Mouse (Mus musculus) embryonic facial prominence, embryonic 15.5 days (tissue): ENCODE measurements around the gene Sirt2. TPM values are rescaled to one million over a fixed set of nuclear protein-coding genes. Genes with fewer than 3 reads are reported as not detected.

Source experiments
- polyA plus RNA-seq: library from polyadenylated mRNA; unstranded; fragments of >200 nt; fragmentation: Nextera tagmentation; extraction: Ambion mirVana; gene quantifications from 2 replicates; pipeline ENCODE4 v1.2.1, GENCODE M21; 2015

The Sirt2 gene
- polyA plus RNA-seq, 1 experiment from 2014 or later, result 89.4 TPM

Other genes with a start within 250 kb of the Sirt2 start
- not detected in 2 replicates for gene Ifnl3, start 243.9 kb upstream of the Sirt2 start, polyA plus RNA-seq
- gene Sycn, start 225.8 kb upstream of the Sirt2 start, polyA plus RNA-seq, result not detected in 2 replicates
- 2.6 and 4.6 TPM in 2 replicates for gene Nccrp1, start 219.5 kb upstream of the Sirt2 start, polyA plus RNA-seq
- gene Samd4b, start 168.6 kb upstream of the Sirt2 start, polyA plus RNA-seq, result 32.8 and 34.1 TPM in 2 replicates
- gene Pak4, start 168.6 kb upstream of the Sirt2 start, polyA plus RNA-seq, result 37.4 and 39.3 TPM in 2 replicates
- 1.3 and 1.9 TPM in 2 replicates for gene Acp7, start 135.4 kb upstream of the Sirt2 start, polyA plus RNA-seq
- gene Fbxo27, start 73.9 kb upstream of the Sirt2 start, polyA plus RNA-seq, result 8.8 and 9.1 TPM in 2 replicates
- 29.1 and 32.3 TPM in 2 replicates for gene Fbxo17, start 49.9 kb upstream of the Sirt2 start, polyA plus RNA-seq
- 122 and 124 TPM in 2 replicates for gene Mrps12, start 24.9 kb upstream of the Sirt2 start, polyA plus RNA-seq
- 21.9 and 25.3 TPM in 2 replicates for gene Sars2, start 24.7 kb upstream of the Sirt2 start, polyA plus RNA-seq
- 128 and 230 TPM in 2 replicates for gene Ccer2, start 10.6 kb upstream of the Sirt2 start, polyA plus RNA-seq
- 42.8 and 47.1 TPM in 2 replicates for gene Nfkbib, start 777 bp downstream of the Sirt2 start, polyA plus RNA-seq
- 3.8 and 4.7 TPM in 2 replicates for gene Rinl, start 22.2 kb downstream of the Sirt2 start, polyA plus RNA-seq
- 211 and 225 TPM in 2 replicates for gene Hnrnpl, start 41.8 kb downstream of the Sirt2 start, polyA plus RNA-seq
- 226 and 231 TPM in 2 replicates for gene Ech1, start 58.5 kb downstream of the Sirt2 start, polyA plus RNA-seq
- gene Lgals4, start 67.1 kb downstream of the Sirt2 start, polyA plus RNA-seq, result 15.4 and 18.0 TPM in 2 replicates
- 187 and 265 TPM in 2 replicates for gene Lgals7, start 97.1 kb downstream of the Sirt2 start, polyA plus RNA-seq
- 1.1 and 1.4 TPM in 2 replicates for gene Capn12, start 114.7 kb downstream of the Sirt2 start, polyA plus RNA-seq
- gene Actn4, start 195.6 kb downstream of the Sirt2 start, polyA plus RNA-seq, result 321 and 328 TPM in 2 replicates
- gene Eif3k, start 215.1 kb downstream of the Sirt2 start, polyA plus RNA-seq, result 403 and 405 TPM in 2 replicates
- 7.5 and 7.7 TPM in 2 replicates for gene Map4k1, start 215.3 kb downstream of the Sirt2 start, polyA plus RNA-seq